Mouse (Mus musculus) layer of hippocampus, postnatal 25 days (tissue): Measurements from ENCODE around the gene Ppfibp1. TPM values are rescaled to one million over a fixed set of nuclear protein-coding genes. Genes with fewer than 3 reads are reported as not detected.

Source experiments
- DNase-seq, 2 experiments: peaks; one replicate each; pipeline ENCODE4 v3.0.0; 2022; ENCODE audit warnings: mixed read lengths in 2 of 2, low spot score in 1 of 2; ENCODE audit errors: extremely low spot score in 1 of 2
- total RNA-seq, 2 experiments: library from RNA; stranded (reverse); gene quantifications; 2 replicates each; pipeline ENCODE4 v1.2.3; 2021

Ppfibp1 gene
- total RNA-seq, 2 experiments from 2014 or later, result 40.9 to 41.7 TPM

- DNase-seq, result no peak
Measured at GRCm38 (mm10) chr6:146955475-146955874, 67.2 kb downstream of the Ppfibp1 start.

GRCm38 (mm10) chr6:146955896-146956295 lies 67.6 kb downstream of the Ppfibp1 start:
- DNase-seq, result peak in 1 of 2 experiments; percentile 20

- no peak for DNase-seq
Measured at GRCm38 (mm10) chr6:146956961-146957360, 68.7 kb downstream of the Ppfibp1 start.

DNA sequence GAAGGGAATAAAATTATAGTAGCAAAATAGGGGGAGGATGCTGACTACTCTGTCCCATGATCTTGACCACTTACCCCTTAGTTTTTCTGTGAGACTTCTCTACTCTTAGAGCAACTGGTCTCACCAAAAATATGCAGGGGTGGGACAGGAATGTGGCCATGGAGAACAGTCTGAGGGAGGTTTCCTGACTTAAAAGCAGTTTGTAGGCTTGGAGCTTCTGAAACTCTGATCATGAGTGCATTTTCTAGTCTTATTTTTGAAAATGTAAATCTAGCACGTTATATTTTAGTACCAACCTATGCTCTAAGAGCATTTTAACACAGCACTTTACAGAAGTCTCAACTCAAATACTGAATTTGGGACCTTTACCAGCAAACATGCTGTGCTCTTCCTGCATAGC lies 70.4 kb downstream of the Ppfibp1 start:
- DNase-seq, result no peak

GRCm38 (mm10) chr6:146959908-146960680 lies 71.8 kb downstream of the Ppfibp1 start:
- no peak for DNase-seq

- no peak for DNase-seq
Measured at GRCm38 (mm10) chr6:146960956-146961355, 72.7 kb downstream of the Ppfibp1 start.

- DNase-seq, result no peak
Measured at GRCm38 (mm10) chr6:146961832-146962481, 73.7 kb downstream of the Ppfibp1 start.

DNA sequence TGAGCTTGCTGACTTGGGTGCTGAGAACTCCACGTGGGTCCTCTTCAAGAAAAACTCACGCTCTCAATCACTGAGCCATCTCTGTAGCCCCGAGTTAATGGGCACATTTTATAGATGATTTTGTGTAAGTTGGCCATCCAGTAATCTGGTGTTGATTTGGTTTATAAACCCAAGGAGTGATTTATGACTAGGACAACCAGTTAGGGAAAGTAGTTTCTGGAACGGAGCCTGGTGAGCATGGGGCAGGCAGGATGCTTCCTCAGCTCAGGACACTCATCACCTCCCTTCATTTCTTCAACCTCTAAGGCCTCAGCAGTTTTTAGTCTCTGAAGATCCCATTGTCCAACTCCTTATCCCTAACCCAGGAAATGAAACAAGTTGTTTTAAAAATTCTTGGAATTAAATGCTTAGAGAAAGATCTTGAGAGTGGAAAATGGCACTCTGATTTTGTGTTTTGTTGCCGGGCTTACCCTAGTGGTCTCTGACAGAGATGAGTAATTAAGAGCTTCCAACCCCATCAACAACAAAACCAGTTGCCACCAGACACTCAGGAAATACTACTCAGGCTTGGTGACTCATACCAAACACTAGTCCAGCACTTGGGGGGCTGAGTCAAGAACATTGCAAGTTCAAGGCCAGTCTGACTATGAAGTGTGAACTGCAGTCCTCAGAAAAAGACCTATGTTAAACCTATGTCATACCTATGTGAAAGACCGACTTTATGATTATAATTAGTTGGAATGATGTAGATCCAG lies 75.3 kb downstream of the Ppfibp1 start:
- DNase-seq, result no peak

- no peak for DNase-seq
Measured at GRCm38 (mm10) chr6:146965139-146965772, 77.0 kb downstream of the Ppfibp1 start.

GRCm38 (mm10) chr6:146966446-146967019 lies 78.2 kb downstream of the Ppfibp1 start:
- no peak for DNase-seq

DNA sequence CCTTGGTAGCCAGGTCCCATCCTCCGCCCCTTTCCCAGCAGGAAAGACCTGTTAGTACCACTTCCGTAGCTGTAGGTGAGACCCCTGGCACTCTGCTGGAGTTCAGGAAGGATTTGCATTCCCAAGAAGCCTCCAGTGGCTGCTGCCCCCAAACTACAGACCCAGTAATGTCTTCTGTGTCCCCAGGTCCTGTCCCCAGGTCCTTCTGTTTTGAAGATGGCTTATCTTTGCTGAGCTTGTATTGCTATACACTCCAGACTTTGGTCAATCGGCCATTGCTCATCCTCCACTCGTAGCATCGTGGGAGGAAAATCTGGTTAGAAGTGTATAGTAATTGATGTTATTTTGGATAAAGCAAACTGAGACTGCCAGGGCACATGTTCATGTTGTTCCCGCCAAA lies 79.5 kb downstream of the Ppfibp1 start:
- no peak for DNase-seq

DNA sequence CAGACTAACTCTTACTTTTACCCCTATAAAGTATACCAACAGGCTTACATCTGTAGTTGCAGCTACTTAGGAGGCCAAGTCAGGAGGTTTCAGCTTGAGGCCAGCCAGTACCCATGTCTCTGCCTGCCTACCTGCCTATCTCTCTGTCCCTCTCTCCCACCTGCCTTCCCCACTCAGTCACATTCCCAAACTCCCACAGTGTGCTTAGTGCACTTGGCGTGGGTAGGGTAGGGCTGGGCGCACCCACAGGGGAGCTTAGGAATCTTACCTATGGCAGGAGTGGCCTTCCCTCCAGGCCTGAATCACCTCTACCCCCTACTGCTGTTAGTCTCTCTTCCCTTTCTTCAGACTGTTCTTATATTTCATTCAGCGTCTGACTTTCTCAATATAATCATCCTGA lies 82.5 kb downstream of the Ppfibp1 start:
- DNase-seq, result no peak

DNA sequence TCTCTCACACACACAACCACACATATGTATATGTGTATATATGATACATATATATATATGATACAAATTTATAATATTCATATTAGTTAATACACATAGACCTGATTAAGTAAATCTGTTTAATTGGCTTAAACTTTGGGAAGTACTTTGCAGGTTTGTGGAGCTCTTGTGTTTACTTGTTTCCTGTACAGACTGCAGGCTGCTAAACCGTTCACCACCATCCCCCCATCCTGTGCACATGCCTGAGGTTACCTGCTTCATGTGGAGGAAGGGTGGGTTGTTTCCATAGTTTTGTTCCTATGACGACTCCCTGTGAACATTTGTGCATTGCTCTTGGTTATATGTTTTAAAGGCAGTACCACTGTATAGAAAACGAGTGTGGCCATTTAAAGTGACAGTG lies 83.1 kb downstream of the Ppfibp1 start:
- no peak for DNase-seq

DNA sequence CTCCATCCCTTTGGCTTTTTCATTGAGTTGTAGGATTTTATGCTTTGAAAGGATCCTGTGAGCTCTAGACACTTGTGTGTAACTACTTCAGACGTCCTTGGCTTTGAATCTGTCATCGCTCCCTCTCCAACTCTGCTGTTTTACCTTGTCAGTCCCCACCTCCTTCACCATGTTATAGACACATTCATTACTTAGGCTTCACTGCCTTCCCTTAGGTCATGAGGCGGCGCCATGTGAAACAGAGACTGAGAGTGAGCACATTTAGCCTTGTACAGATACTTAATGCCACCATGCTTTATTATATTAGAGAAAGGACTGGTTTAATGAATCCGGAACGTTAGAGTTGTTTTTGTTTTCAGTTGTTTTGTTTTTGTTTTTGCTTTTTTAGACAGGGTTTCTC lies 83.7 kb downstream of the Ppfibp1 start:
- DNase-seq, result no peak

DNA sequence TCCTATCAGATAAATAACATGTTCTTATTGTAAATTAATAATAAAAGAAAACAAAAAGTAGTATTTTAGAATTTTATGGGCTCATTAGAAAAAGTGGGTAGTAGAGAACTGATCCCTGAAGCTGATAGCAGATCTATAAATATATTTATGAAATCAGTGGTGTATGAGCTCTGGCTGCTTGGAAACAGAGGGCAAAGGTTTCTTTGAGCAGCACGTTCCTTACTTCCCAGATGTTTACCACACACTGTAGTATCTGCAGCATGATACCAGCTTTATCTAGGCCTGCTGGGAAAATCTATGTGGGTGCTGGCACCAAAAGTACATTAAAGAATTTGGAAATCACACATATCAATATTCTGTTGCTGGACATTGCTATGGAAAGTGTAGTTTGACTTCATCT lies 84.5 kb downstream of the Ppfibp1 start:
- no peak for DNase-seq

DNA sequence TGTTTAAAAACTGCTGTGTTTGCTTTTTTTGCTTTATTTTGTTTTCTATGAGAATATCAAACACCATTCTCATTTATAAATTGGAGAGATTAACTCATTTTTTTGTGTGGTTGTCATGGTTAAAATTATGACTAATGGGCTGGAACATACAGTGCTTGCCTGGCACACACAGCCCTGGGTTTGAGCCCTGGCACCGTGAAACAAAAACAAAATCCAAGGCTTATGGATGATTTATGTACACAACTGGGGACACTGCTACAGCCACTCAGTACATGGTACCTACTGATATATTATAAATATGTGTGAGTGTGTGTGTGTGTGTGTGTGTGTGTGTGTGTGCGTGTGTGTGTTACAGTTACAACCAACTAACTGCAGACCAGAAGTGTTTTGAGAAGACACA lies 85.1 kb downstream of the Ppfibp1 start:
- no peak for DNase-seq

- DNase-seq, result no peak
Measured at GRCm38 (mm10) chr6:146973830-146974229, 85.5 kb downstream of the Ppfibp1 start.

- DNase-seq, result no peak
Measured at GRCm38 (mm10) chr6:146976446-146976845, 88.2 kb downstream of the Ppfibp1 start.

DNA sequence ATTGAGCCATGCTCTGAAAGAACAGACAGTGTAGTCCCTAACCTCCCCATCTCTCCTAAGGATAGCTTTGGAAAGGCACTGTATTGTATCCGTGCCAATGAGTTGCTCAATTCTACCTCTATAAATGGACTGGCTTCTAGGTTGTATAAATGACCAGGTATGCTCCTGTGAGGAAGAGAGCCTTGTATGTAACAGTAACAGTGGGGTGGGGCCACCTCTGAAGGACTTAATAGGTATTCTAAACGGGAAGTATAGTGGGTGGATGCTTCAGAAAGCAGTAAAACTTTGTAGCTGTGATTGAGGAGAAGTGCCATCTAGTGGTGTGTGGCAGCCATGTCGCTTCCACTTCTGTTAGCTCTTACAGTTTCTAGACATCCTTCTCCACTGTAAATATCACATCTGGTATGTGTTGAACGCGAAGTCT lies 90.4 kb downstream of the Ppfibp1 start:
- no peak for DNase-seq

DNA sequence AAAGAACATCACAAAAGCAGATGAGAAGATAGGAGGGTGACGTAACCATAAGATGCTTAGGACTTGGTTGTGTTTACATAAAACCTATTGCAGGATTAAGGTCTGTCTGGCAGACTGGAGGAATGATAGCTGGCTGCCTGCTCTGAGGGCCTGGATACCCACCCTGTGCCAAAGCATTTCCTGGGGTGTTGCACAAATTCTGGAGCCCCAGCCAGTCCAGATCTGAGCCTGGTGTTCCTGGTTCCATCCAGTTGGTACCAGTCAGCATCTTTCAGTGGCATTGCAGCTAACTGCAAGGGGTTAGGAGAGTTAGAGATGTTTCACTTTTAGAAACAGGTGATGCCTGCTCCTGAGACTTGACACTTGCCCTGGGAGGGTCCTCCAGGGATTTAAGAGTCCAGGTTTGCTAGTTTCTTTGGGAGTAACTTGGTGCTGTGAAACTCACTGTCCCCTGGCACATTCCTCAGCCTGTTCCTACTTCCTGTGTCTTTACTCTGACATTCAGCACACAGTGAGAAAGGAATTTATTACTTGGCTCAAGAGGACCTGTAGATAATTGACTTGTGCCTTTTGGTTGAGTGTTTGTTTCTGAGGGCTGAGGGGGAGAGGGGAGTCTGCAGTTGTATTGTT lies 90.9 kb downstream of the Ppfibp1 start:
- DNase-seq, result no peak
